Mouse (Mus musculus) heart, postnatal 0 days (tissue): ENCODE data around the gene Rmdn3.

Source experiments
- CTCF ChIP-seq: IDR thresholded peaks from 2 replicates; pipeline ENCODE4 v1.5.1; 2016; ENCODE audit warnings: antibody characterized with exemption, control low read depth, low read depth
- EP300 ChIP-seq: IDR thresholded peaks from 2 replicates; pipeline ENCODE4 v1.6.1; 2016; ENCODE audit warnings: antibody characterized with exemption, low read depth

DNA sequence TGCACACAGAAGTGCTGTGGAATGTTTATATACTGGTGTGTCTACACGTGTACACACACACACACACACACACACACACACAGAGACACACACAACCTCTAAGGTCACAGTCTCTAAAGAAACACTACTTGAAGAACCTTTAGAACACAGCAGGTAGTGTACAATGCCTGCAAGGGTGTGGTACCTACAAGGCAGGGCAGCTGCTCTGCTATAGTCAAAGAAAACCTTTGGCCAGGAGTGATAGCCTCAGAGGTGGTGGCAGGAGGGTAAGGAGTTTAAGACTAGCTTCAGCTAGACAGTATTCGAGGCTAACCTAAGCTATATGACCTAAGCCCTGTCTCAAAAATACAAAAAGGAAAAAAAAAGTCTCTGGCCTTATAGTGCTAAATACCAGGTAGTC, 2.2 kb downstream of the Rmdn3 start:
- no peak for TF ChIP-seq CTCF
- no peak for TF ChIP-seq EP300
